Mouse (Mus musculus) limb, embryonic 15.5 days (tissue): ENCODE data around the gene Itgb5. TPM values are rescaled to one million over a fixed set of nuclear protein-coding genes. Genes with fewer than 3 reads are reported as not detected.

Source experiments
- ATAC-seq: fragments of 200-750 bp; cut with Nextera tagmentation; 2 replicates; pipeline ENCODE4 v1.8.0; 2017; ENCODE audit warnings: low read depth, moderate TSS enrichment; ENCODE audit not compliant: insufficient number of reproducible peaks, low FRiP score, low TSS enrichment
- H3K27ac ChIP-seq: fragments of 300-500 bp; sonication (generic); 2 replicates; pipeline ENCODE4 v1.5.1; 2015; ENCODE audit warnings: moderate library complexity, mild to moderate bottlenecking, inconsistent platforms
- H3K27me3 ChIP-seq: fragments of 300-500 bp; sonication (generic); 2 replicates; pipeline ENCODE4 v1.6.1; 2015; ENCODE audit warnings: inconsistent platforms
- H3K36me3 ChIP-seq: fragments of 300-500 bp; sonication (generic); 2 replicates; pipeline ENCODE4 v1.6.1; 2015; ENCODE audit warnings: inconsistent platforms
- H3K4me1 ChIP-seq: fragments of 300-500 bp; sonication (generic); 2 replicates; pipeline ENCODE4 v1.6.1; 2015; ENCODE audit warnings: inconsistent platforms
- H3K4me2 ChIP-seq: fragments of 300-500 bp; sonication (generic); 2 replicates; pipeline ENCODE4 v1.6.1; 2015; ENCODE audit warnings: mild to moderate bottlenecking, inconsistent platforms
- H3K4me3 ChIP-seq: fragments of 300-500 bp; sonication (generic); 2 replicates; pipeline ENCODE4 v1.5.1; 2015; ENCODE audit warnings: mild to moderate bottlenecking, inconsistent platforms
- H3K9ac ChIP-seq: fragments of 300-500 bp; sonication (generic); 2 replicates; pipeline ENCODE4 v1.6.1; 2015; ENCODE audit warnings: inconsistent platforms
- H3K9me3 ChIP-seq: fragments of 300-500 bp; sonication (generic); 2 replicates; pipeline ENCODE4 v1.6.1; 2016; ENCODE audit warnings: inconsistent platforms
- WGBS: fragments of 180-500 bp; shearing (Covaris S2); methylation state at CpG from one replicate; pipeline ENCODE4 v1.1.7; 2015; 5-methylcytosine and 5-hydroxymethylcytosine counted together
- polyA plus RNA-seq: library from polyadenylated mRNA; unstranded; fragments of >200 nt; fragmentation: Nextera tagmentation; extraction: Ambion mirVana; gene quantifications from 2 replicates; pipeline ENCODE4 v1.2.1, GENCODE M21; 2015

The Itgb5 gene
- polyA plus RNA-seq, 1 experiment from 2014 or later: 77.5 TPM

GRCm38 (mm10) chr16:33883046-33883975, 53.8 kb downstream of the Itgb5 start:
- ATAC-seq: peak; percentile 53; the same call in 1 of the 2 replicates
- Histone ChIP-seq H3K27me3 (no peaks in the 10 kb centered on the region), H3K9me3 (no peaks in the 10 kb centered on the region), H3K4me3 (no peak overlapping the region), H3K9ac (no peak overlapping the region), H3K4me1 (peaks cover 48% of the 10 kb centered on the region), H3K4me2 (no peak overlapping the region), H3K27ac (peak overlapping the region; percentile 79), H3K36me3 (0 out of 2 replicates have a peak, but pooled peaks cover 4% of the 10 kb centered on the region)
- 35% methylated on average over 16 of the region's 16 CpGs for WGBS

GRCm38 (mm10) chr16:33884201-33884600, 54.7 kb downstream of the Itgb5 start:
- Histone ChIP-seq H3K9ac (no peak overlapping the region), H3K4me2 (no peak overlapping the region), H3K27ac (peak overlapping the region; percentile 79), H3K27me3 (no peaks in the 10 kb centered on the region), H3K36me3 (0 out of 2 replicates have a peak, but pooled peaks cover 4% of the 10 kb centered on the region), H3K4me3 (no peak overlapping the region), H3K9me3 (no peaks in the 10 kb centered on the region), H3K4me1 (peaks cover 44% of the 10 kb centered on the region)
- no peak for ATAC-seq
- WGBS: 68% methylated on average over 5 of the region's 5 CpGs

DNA sequence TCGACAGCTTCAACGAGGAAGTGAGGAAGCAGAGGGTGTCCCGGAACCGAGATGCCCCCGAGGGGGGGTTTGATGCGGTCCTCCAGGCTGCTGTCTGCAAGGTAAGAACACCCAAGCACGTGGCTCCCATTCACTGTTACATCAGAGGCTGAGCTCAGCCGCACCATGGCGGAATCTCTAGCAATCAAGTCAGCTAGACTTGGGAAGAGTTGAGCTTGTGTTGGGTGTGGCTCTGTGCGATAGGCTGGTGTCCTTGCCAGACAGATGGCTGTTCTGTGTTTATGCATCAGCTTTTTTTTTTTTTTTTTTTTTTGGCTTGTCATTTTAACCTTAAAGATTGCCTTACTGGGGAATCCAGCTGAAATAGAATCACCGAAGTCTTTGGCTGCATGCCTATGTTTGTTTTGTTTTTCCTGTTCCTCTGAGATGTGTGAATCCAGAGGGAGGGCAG, 55.6 kb downstream of the Itgb5 start:
- H3K36me3 ChIP-seq: 0 out of 2 replicates have a peak, but pooled peaks cover 4% of the 10 kb centered on the region
- no peaks in the 10 kb centered on the region for H3K9me3 ChIP-seq
- H3K27ac ChIP-seq: no peak overlapping the region; the same call in 1 of the 2 replicates
- H3K27me3 ChIP-seq: no peaks in the 10 kb centered on the region
- no peak overlapping the region for H3K9ac ChIP-seq
- H3K4me2 ChIP-seq: no peak overlapping the region
- peaks cover 46% of the 10 kb centered on the region for H3K4me1 ChIP-seq
- WGBS: 72% methylated on average over 11 of the region's 11 CpGs
- no peak for ATAC-seq
- H3K4me3 ChIP-seq: no peak overlapping the region

DNA sequence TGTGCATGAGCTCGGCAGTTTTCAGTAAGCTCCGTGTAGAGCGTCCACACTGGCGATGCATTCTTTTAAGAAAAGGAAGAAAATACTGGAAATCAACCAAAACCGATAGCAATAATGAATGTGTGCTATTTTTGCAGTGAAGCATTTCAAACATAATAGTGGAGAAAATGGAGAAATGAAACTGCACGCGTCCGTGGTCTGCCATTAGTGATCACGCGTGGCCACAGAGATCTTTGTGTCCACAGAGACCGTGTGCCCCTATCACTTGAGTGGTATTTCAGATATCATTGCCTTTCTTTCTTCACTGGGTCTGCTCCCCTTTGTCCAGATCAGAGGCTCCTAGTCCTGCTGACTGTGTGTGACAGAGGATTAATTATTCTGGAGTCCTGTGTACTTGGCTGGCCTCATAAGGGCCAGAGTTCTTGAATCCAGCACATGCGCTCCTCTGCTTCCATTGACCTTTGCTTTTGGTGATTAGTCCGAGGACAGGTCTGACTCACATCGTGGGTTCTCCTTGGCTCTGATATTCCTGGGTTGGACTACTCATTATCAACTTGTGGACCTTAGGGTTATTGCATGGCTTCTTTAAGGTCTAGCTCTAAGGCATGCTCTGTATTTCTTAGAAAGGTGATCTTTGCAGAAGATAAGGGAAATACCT, 56.3 kb downstream of the Itgb5 start:
- Histone ChIP-seq H3K9ac (no peak overlapping the region), H3K36me3 (0 out of 2 replicates have a peak, but pooled peaks cover 4% of the 10 kb centered on the region), H3K9me3 (no peaks in the 10 kb centered on the region), H3K4me1 (peaks cover 50% of the 10 kb centered on the region), H3K4me3 (no peak overlapping the region), H3K27ac (no peak overlapping the region), H3K4me2 (no peak overlapping the region), H3K27me3 (no peaks in the 10 kb centered on the region)
- ATAC-seq: no peak
- WGBS: 92% methylated on average over 14 of the region's 14 CpGs

- no peak overlapping the region for H3K27ac ChIP-seq
Observed at GRCm38 (mm10) chr16:33886665-33887064, 57.2 kb downstream of the Itgb5 start.

DNA sequence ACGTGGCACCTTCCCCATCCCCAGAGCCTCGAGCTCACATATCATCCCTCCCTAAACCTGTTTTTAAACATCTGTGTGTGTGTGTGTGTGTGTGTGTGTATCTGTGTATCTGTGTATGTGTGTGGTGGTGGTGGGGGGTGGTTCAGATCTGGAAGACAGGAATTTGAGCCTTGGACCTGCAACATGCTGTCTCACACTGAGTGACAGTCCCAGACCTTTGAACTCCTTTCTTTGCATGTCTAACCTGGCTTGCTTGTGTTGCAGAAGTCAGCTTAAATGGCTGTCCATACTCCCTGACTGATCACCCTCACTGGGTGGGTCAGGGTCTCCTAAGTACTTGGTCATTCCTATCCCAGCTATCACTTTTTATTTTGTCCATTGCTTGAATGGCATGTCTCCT, 58.5 kb downstream of the Itgb5 start:
- no peak for ATAC-seq
- H3K27ac ChIP-seq: no peak overlapping the region
- H3K4me2 ChIP-seq: no peak overlapping the region
- 75% methylated on average over 2 of the region's 2 CpGs for WGBS
- H3K4me1 ChIP-seq: peaks cover 60% of the 10 kb centered on the region
- H3K27me3 ChIP-seq: no peaks in the 10 kb centered on the region
- 0 out of 2 replicates have a peak, but pooled peaks cover 4% of the 10 kb centered on the region for H3K36me3 ChIP-seq
- no peak overlapping the region for H3K9ac ChIP-seq
- H3K9me3 ChIP-seq: no peaks in the 10 kb centered on the region
- H3K4me3 ChIP-seq: no peak overlapping the region

More at GRCm38 (mm10) chr16:33886665-33887064, 57.2 kb downstream of the Itgb5 start:
- WGBS: 29% methylated on average over 6 of the region's 6 CpGs
- H3K4me2 ChIP-seq: no peak overlapping the region
- H3K9me3 ChIP-seq: no peaks in the 10 kb centered on the region
- no peak for ATAC-seq
- no peaks in the 10 kb centered on the region for H3K27me3 ChIP-seq
- H3K4me3 ChIP-seq: no peak overlapping the region
- H3K4me1 ChIP-seq: peaks cover 59% of the 10 kb centered on the region
- H3K36me3 ChIP-seq: 0 out of 2 replicates have a peak, but pooled peaks cover 4% of the 10 kb centered on the region
- no peak overlapping the region for H3K9ac ChIP-seq

GRCm38 (mm10) chr16:33889000-33889607, 59.6 kb downstream of the Itgb5 start:
- H3K4me1 ChIP-seq: peaks cover 50% of the 10 kb centered on the region
- no peak overlapping the region for H3K4me3 ChIP-seq
- H3K36me3 ChIP-seq: 0 out of 2 replicates have a peak, but pooled peaks cover 4% of the 10 kb centered on the region
- H3K27ac ChIP-seq: no peak overlapping the region
- H3K9ac ChIP-seq: no peak overlapping the region
- H3K9me3 ChIP-seq: no peaks in the 10 kb centered on the region
- no peaks in the 10 kb centered on the region for H3K27me3 ChIP-seq
- ATAC-seq: no peak
- WGBS: 79% methylated on average over 13 of the region's 13 CpGs
- H3K4me2 ChIP-seq: no peak overlapping the region

GRCm38 (mm10) chr16:33891099-33891498, 61.6 kb downstream of the Itgb5 start:
- Histone ChIP-seq H3K36me3 (no peaks in the 10 kb centered on the region), H3K4me1 (peaks cover 47% of the 10 kb centered on the region), H3K9me3 (no peaks in the 10 kb centered on the region), H3K9ac (no peak overlapping the region), H3K27me3 (no peaks in the 10 kb centered on the region), H3K4me2 (peak overlapping the region; percentile 39; the same call in 1 of the 2 replicates), H3K27ac (peak overlapping the region; percentile 77), H3K4me3 (no peak overlapping the region)
- 61% methylated on average over 8 of the region's 8 CpGs for WGBS
- no peak for ATAC-seq

DNA sequence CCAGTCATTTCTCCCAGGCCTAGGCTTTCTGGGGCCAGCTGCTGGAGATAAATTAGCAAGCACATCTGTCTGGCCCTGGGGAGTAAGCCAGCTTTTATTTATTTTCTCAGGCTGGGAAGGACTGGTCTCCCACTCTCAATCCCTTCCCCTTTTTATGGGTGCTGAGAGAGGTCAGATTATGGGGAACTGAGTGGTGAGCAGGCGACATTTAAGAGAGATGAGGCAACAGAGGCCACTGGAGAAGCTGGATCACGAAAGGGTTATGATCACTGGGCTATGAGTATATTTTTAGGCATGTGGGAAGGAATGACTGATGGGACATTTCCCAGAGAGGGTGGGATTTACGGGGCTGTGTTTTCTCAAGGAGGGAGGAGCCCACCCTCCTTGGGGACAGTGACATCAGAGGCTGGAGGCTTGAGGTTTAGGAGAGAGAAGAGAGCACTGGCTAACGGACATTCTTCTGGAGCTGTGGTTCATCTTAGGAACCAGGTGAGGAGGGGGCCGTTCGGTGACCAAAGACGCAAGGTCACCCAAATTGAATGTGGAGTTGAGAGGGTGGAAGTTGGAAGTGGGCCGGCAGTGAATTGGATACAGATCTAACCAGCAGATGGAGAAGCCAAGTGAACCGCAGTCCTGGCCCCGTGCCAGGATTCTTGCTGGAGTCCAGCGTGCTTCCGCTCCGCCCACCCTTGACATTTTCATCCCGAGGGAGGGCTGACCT, 62.3 kb downstream of the Itgb5 start:
- Histone ChIP-seq H3K36me3 (no peaks in the 10 kb centered on the region), H3K4me3 (peak overlapping the region; percentile 21; the same call in 1 of the 2 replicates), H3K27ac (peak overlapping the region; percentile 77), H3K9me3 (no peaks in the 10 kb centered on the region), H3K4me1 (peaks cover 41% of the 10 kb centered on the region), H3K27me3 (no peaks in the 10 kb centered on the region), H3K9ac (no peak overlapping the region), H3K4me2 (peak overlapping the region; percentile 39)
- ATAC-seq: peak; percentile 59; the same call in 1 of the 2 replicates
- 23% methylated on average over 14 of the region's 14 CpGs for WGBS

DNA sequence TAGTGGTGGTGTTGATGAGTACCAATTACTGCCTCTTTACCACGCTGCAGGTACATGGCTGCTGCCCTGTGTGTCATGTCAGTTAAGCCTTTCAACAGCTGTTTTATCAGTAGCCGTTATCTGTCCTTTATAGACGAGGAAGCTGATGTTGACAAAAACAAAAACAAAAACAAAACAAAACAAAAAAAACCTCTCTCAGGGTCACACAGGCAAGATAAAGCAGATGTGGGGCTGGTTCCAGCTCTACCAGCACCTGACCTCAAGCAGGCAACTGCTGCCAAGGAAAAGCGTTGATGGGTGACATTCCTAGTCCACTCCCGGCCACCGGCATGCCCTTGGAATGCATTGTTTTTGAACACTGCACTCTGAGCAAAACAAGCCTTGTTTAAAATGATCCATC, 63.1 kb downstream of the Itgb5 start:
- H3K27ac ChIP-seq: peak overlapping the region; percentile 77
- 40% methylated on average over 6 of the region's 6 CpGs for WGBS
- ATAC-seq: no peak
- no peak overlapping the region for H3K9ac ChIP-seq
- no peaks in the 10 kb centered on the region for H3K9me3 ChIP-seq
- peak overlapping the region; percentile 39; the same call in 1 of the 2 replicates for H3K4me2 ChIP-seq
- peaks cover 35% of the 10 kb centered on the region for H3K4me1 ChIP-seq
- H3K36me3 ChIP-seq: no peaks in the 10 kb centered on the region
- H3K4me3 ChIP-seq: no peak overlapping the region
- H3K27me3 ChIP-seq: no peaks in the 10 kb centered on the region

- Histone ChIP-seq H3K9me3 (no peaks in the 10 kb centered on the region), H3K27me3 (no peaks in the 10 kb centered on the region), H3K4me3 (no peak overlapping the region), H3K9ac (no peak overlapping the region), H3K4me1 (peaks cover 35% of the 10 kb centered on the region), H3K27ac (no peak overlapping the region), H3K4me2 (no peak overlapping the region), H3K36me3 (no peaks in the 10 kb centered on the region)
- WGBS: 80% methylated on average over 4 of the region's 4 CpGs
- ATAC-seq: no peak
Observed at GRCm38 (mm10) chr16:33893796-33894195, 64.3 kb downstream of the Itgb5 start.
